Mouse (Mus musculus) CH12.LX (cell line): ENCODE results near the gene 2310061I04Rik. TPM values are rescaled to one million over a fixed set of nuclear protein-coding genes. Genes with fewer than 3 reads are reported as not detected.

Source experiments
- DNase-seq: peaks from one replicate; pipeline ENCODE4 v3.0.0-alpha.2; 2013; ENCODE audit errors: extremely low read depth
- H3K27ac ChIP-seq: 2 replicates; pipeline ENCODE4 v1.5.1; 2012; ENCODE audit warnings: low read depth, mild to moderate bottlenecking, control low read depth, moderate library complexity; ENCODE audit not compliant: insufficient read depth
- H3K27me3 ChIP-seq: replicated peaks from 2 replicates; pipeline ENCODE3; 2012; ENCODE audit warnings: inconsistent platforms
- H3K36me3 ChIP-seq, 2 experiments: replicated peaks in 1 of 2; 2 replicates each; pipeline versions ENCODE3 to v1.6.1; 2012; ENCODE audit warnings: inconsistent platforms in 1 of 2, low read length in 1 of 2, mild to moderate bottlenecking in 1 of 2, mixed read lengths in 1 of 2, moderate library complexity in 1 of 2; ENCODE audit not compliant: control insufficient read depth in 1 of 2, insufficient read depth in 1 of 2
- H3K4me1 ChIP-seq, 2 experiments: 2 replicates each; pipeline ENCODE4 v1.6.1; 2012; ENCODE audit warnings: inconsistent platforms in 1 of 2, moderate library complexity in 1 of 2; ENCODE audit not compliant: insufficient read depth in 2 of 2, control insufficient read depth in 1 of 2
- H3K4me2 ChIP-seq: 2 replicates; pipeline ENCODE4 v1.6.1; 2012; ENCODE audit warnings: low read depth, mild to moderate bottlenecking, control low read depth; ENCODE audit not compliant: poor library complexity, insufficient read depth, severe bottlenecking
- H3K4me3 ChIP-seq, 3 experiments: fragments of 150-350 bp in 1 of 3; sonication (generic) in 1 of 3; replicated peaks in 1 of 3; 2 replicates each; pipeline versions ENCODE3 to v1.5.1; 2011 to 2012; ENCODE audit warnings: low read depth in 2 of 3, low read length in 2 of 3, mild to moderate bottlenecking in 2 of 3, moderate library complexity in 2 of 3, control low read depth in 1 of 3, improper control_type of control experiment in 1 of 3, inconsistent platforms in 1 of 3, mixed read lengths in 1 of 3; ENCODE audit not compliant: poor library complexity in 1 of 3
- H3K79me2 ChIP-seq: replicated peaks from 2 replicates; pipeline ENCODE4 v1.6.1; 2012; ENCODE audit warnings: mild to moderate bottlenecking, moderate library complexity; ENCODE audit not compliant: control insufficient read depth, poor library complexity, insufficient read depth, severe bottlenecking; ENCODE audit errors: extremely low read depth
- H3K9ac ChIP-seq: 2 replicates; pipeline ENCODE4 v1.6.1; 2012; ENCODE audit warnings: low read depth, mild to moderate bottlenecking, control low read depth, moderate library complexity; ENCODE audit not compliant: insufficient read depth
- H3K9me3 ChIP-seq: replicated peaks from 2 replicates; pipeline ENCODE3; 2012; ENCODE audit warnings: low read length, inconsistent platforms, mixed read lengths
- CHD2 ChIP-seq: IDR thresholded peaks from 2 replicates; pipeline ENCODE4 v1.6.1; 2011; ENCODE audit warnings: low read length, improper control_type of control experiment
- CTCF ChIP-seq, 2 experiments: IDR thresholded peaks in 1 of 2; conservative IDR thresholded peaks in 1 of 2; 2 replicates each; pipeline ENCODE4 v1.5.1; 2011 to 2012; ENCODE audit warnings: low read depth in 2 of 2, low read length in 2 of 2, improper control_type of control experiment in 1 of 2, inconsistent platforms in 1 of 2, mild to moderate bottlenecking in 1 of 2, moderate library complexity in 1 of 2
- ELF1 ChIP-seq: IDR thresholded peaks from 2 replicates; pipeline ENCODE4 v1.6.1; 2014; ENCODE audit warnings: low read depth, mild to moderate bottlenecking, inconsistent platforms, low read length, improper control_type of control experiment
- EP300 ChIP-seq: IDR thresholded peaks from 2 replicates; pipeline ENCODE4 v1.6.1; 2011; ENCODE audit warnings: low read length, improper control_type of control experiment
- ETS1 ChIP-seq: conservative IDR thresholded peaks from 2 replicates; pipeline ENCODE4 v1.6.1; 2012; ENCODE audit warnings: low read depth, mild to moderate bottlenecking, inconsistent platforms, low read length, improper control_type of control experiment, moderate library complexity
- HCFC1 ChIP-seq: IDR thresholded peaks from 2 replicates; pipeline ENCODE4 v1.6.1; 2012; ENCODE audit warnings: low read depth, mild to moderate bottlenecking, inconsistent platforms, low read length, improper control_type of control experiment
- IRF4 ChIP-seq: IDR thresholded peaks from 2 replicates; pipeline ENCODE4 v1.6.1; 2014; ENCODE audit warnings: low read depth, mild to moderate bottlenecking, inconsistent platforms, low read length, improper control_type of control experiment
- JUN ChIP-seq: IDR thresholded peaks from 2 replicates; pipeline ENCODE4 v1.6.1; 2011; ENCODE audit warnings: low read depth, mild to moderate bottlenecking, low read length, improper control_type of control experiment, moderate library complexity; ENCODE audit not compliant: insufficient read depth
- KAT2A ChIP-seq: IDR thresholded peaks from 2 replicates; pipeline ENCODE4 v1.6.1; 2012; ENCODE audit warnings: low read length, improper control_type of control experiment, inconsistent platforms; ENCODE audit not compliant: insufficient replicate concordance
- MAZ ChIP-seq: IDR thresholded peaks from 2 replicates; pipeline ENCODE4 v1.6.1; 2012; ENCODE audit warnings: low read depth, mild to moderate bottlenecking, inconsistent platforms, low read length, improper control_type of control experiment, moderate library complexity
- MXI1 ChIP-seq: IDR thresholded peaks from 2 replicates; pipeline ENCODE4 v1.6.1; 2011; ENCODE audit warnings: mild to moderate bottlenecking, low read depth, low read length, improper control_type of control experiment
- MYC ChIP-seq: IDR thresholded peaks from 2 replicates; pipeline ENCODE4 v1.6.1; 2011; ENCODE audit warnings: low read depth, mild to moderate bottlenecking, improper control_type of control experiment, low read length
- PAX5 ChIP-seq: IDR thresholded peaks from 2 replicates; pipeline ENCODE4 v1.6.1; 2012; ENCODE audit warnings: low read length, inconsistent platforms, mixed read lengths
- POLR2A ChIP-seq: IDR thresholded peaks from 2 replicates; pipeline ENCODE4 v1.6.1; 2011; ENCODE audit warnings: low read depth, mild to moderate bottlenecking, improper control_type of control experiment, low read length
- RCOR1 ChIP-seq: conservative IDR thresholded peaks from 2 replicates; pipeline ENCODE4 v1.6.1; 2012; ENCODE audit warnings: low read depth, mild to moderate bottlenecking, inconsistent platforms, low read length, improper control_type of control experiment
- SIN3A ChIP-seq: IDR thresholded peaks from 2 replicates; pipeline ENCODE4 v1.6.1; 2012; ENCODE audit warnings: low read length, improper control_type of control experiment, inconsistent platforms
- TBP ChIP-seq: conservative IDR thresholded peaks from 2 replicates; pipeline ENCODE4 v1.6.1; 2011; ENCODE audit warnings: low read depth, low read length, improper control_type of control experiment
- TCF12 ChIP-seq: IDR thresholded peaks from 2 replicates; pipeline ENCODE4 v1.6.1; 2014; ENCODE audit warnings: low read depth, mild to moderate bottlenecking, inconsistent platforms, low read length, improper control_type of control experiment
- UBTF ChIP-seq: IDR thresholded peaks from 2 replicates; pipeline ENCODE4 v1.6.1; 2012; ENCODE audit warnings: low read depth, mild to moderate bottlenecking, inconsistent platforms, low read length, improper control_type of control experiment, moderate library complexity
- USF1 ChIP-seq: IDR thresholded peaks from 2 replicates; pipeline ENCODE4 v1.6.1; 2014; ENCODE audit warnings: low read depth, mild to moderate bottlenecking, inconsistent platforms, low read length, improper control_type of control experiment
- dilution Hi-C: fragments of 300-500 bp; cut with MboI; formaldehyde crosslinking; loops from 2 replicates; pipeline ENCODE4 v1.14.3; 2020; ENCODE audit warnings: low sequenced_read_pairs; ENCODE audit not compliant: extremely low pct_unique_long_range_greater_than_20kb, extremely low pct_ligation_motif_present
- in situ Hi-C: fragments of 300-500 bp; cut with MboI; formaldehyde crosslinking; loops from 3 replicates; pipeline ENCODE4 v1.14.3; 2019; ENCODE audit warnings: low sequenced_read_pairs, low pct_ligation_motif_present, low pct_unique_long_range_greater_than_20kb, mixed read lengths
- polyA plus RNA-seq: library from polyadenylated mRNA; unstranded; fragments of >175 nt; gene quantifications from 2 replicates; pipeline ENCODE4 v1.2.1, GENCODE M21; 2012; ENCODE audit warnings: low read depth; ENCODE audit not compliant: insufficient read length
- total RNA-seq, 2 experiments: library from RNA; depleted of rRNA; stranded (reverse); fragments of 300-350 nt in 1 of 2; fragments of >200 nt in 1 of 2; gene quantifications; 2 replicates each; pipeline ENCODE4 v1.2.3; 2012 to 2014

Gene 2310061I04Rik
- total and polyA plus RNA-seq, 3 experiments, result 5.7 to 46.4 (median 8.7) TPM

DNA sequence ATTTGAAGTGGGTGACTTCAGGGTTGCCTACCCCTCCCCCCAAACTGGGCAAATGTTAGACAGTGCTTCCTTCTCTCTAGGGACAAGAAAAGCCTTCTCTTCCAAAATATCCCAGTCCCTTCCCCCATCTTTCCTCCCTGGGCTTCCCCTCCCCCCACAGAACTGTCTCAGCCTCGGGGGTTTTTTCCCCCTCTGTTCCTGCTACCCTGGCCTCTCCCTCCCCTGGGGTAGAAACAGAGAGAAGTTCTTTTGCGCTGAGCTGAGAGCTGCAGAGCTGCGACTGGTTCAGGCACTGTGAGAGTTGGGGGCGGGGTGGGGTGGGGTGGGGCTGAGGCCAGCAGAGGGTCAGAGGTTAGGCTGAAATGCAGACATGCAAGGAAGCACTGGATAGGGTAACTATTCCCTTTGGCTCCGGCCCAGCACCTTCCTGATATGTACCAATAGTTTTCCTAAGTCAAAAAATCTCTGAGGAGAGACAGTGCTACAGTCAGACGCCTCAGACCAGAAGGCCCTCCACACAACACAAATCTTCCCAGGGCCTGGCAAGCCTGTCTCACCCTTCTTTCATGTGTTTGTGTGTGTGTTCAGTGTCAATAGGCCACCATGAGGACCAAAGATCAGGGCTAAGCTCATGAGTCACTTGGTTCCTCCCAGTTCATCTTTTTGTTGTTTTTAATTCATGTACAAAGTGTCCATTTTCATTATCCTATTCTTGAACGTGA lies 27.7 kb downstream of the 2310061I04Rik start:
- peak; percentile 68 for DNase-seq
- TF ChIP-seq IRF4 (peak; percentile 31; the same call in 1 of the 2 replicates), MYC (no peak), UBTF (0 out of 2 replicates have a peak, but pooled peaks have one; percentile 17), POLR2A (no peak), CTCF (conservative IDR thresholded peaks at IDR 0.05 in 1 of 2, IDR thresholded peaks at IDR 0.05 in 1 of 2; ENCODE audit: low read depth in 2 of 2, low read length in 2 of 2) (no peak), USF1 (no peak), TCF12 (peak; percentile 55; the same call in 1 of the 2 replicates), HCFC1 (no peak), EP300 (no peak), SIN3A (no peak), MXI1 (no peak), KAT2A (no peak), TBP (no peak), MAZ (peak; percentile 78), ETS1 (peak; percentile 25), ELF1 (peak; percentile 29; the same call in 1 of the 2 replicates), JUN (no peak), PAX5 (no peak), CHD2 (peak; percentile 91), RCOR1 (no peak)
- peaks cover 0 to 35% of the 10 kb centered on the region in 2 experiments; a peak in 2 of 4 replicates for H3K4me1 ChIP-seq
- peaks cover 6 to 27% of the 10 kb centered on the region in 2 experiments for H3K36me3 ChIP-seq
- peak overlapping the region; percentile 83 for H3K27ac ChIP-seq
- H3K4me3 ChIP-seq, result peak overlapping the region; percentile 63 to 99 (median 74)
- peaks cover 51% of the 10 kb centered on the region for H3K79me2 ChIP-seq
- H3K4me2 ChIP-seq, result peak overlapping the region; percentile 85
- H3K27me3 ChIP-seq, result no peaks in the 10 kb centered on the region
- peaks cover 4% of the 10 kb centered on the region for H3K9me3 ChIP-seq
- peak overlapping the region; percentile 69 for H3K9ac ChIP-seq
- in situ Hi-C loops, result loop anchor here (5.0 to 10.0 kb wide), 2 partner anchors 32 to 135 kb away; partner anchors contain the start of gene Tubb5
- dilution Hi-C loops, result no loop called here
